ENCODE assay signal across 8 mouse cellular contexts in the genomic region with DNA sequence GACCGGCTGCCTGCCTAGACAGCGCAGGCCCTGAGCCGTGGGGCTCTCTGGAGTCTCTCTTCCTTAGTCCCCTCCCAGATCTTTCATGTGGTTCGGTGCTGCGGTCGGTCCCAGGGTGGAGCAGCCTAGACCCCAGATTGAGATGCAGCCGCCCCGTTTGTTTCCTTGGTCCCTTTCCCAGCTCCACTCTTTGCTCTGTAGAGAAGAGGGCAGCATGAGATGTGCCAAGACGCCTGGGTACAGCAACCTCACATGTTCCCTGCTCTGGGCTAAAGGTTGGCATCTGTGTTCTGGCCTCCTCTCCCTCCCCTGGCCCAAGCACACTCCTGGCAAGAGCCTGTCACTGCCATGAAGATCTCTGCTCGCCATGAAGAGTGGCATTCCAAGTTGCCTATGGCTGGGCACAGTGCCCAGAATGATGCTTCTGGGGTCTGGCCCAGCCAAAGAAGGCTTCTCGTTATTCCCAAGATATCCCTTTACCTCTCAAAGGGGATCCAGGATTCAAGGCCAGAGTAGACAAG. TPM values are rescaled to one million over a fixed set of nuclear protein-coding genes. Genes with fewer than 3 reads are reported as not detected.
DNase-seq lines count a peak whose midpoint lies in the region; ATAC-seq and TF ChIP-seq lines count a peak whose summit lies in the region.

No protein-coding gene starts in this region.

- peak; percentile 47 for DNase-seq in kidney, adult 9 months
- DNase-seq in kidney, postnatal 10 days, result no peak
- no peak for DNase-seq in heart, postnatal 0 days (ENCODE audit: low spot score)
- DNase-seq in midbrain, embryonic 14.5 days, result peak; percentile 54
- no peak for DNase-seq in gastrocnemius, postnatal 4 days (ENCODE audit: low spot score in 2 of 2)
- no peak for DNase-seq in layer of hippocampus, postnatal 36 days

- no peak for ATAC-seq in heart, postnatal 0 days (ENCODE audit: insufficient read depth, low read depth)
- ATAC-seq in midbrain, embryonic 14.5 days (ENCODE audit: low FRiP score, low TSS enrichment), result no peak
- ATAC-seq in inflammation-experienced regulatory T-cells, adult 6 months, result no peak

- H3K4me3 ChIP-seq in cortical plate, adult 2 months (ENCODE audit: insufficient read depth, low read length), result no peak overlapping the region
- no peak overlapping the region for H3K4me3 ChIP-seq in heart, postnatal 0 days (ENCODE audit: low read depth, low read length)
- H3K4me3 ChIP-seq in midbrain, embryonic 14.5 days (replicated peaks; ENCODE audit: low read depth, low read length), result no peak overlapping the region

- peaks cover 12% of the 10 kb centered on the region for H3K4me1 ChIP-seq in cortical plate, adult 2 months (ENCODE audit: control insufficient read depth, insufficient read depth, low read length)
- peaks cover 57% of the 10 kb centered on the region for H3K4me1 ChIP-seq in heart, postnatal 0 days (ENCODE audit: control insufficient read depth, insufficient read depth)
- H3K4me1 ChIP-seq in midbrain, embryonic 14.5 days (ENCODE audit: control insufficient read depth, insufficient read depth, low read length), result peaks cover 58% of the 10 kb centered on the region

- no peak overlapping the region for H3K9ac ChIP-seq in heart, postnatal 0 days (replicated peaks; ENCODE audit: low read depth, low read length)
- H3K9ac ChIP-seq in midbrain, embryonic 14.5 days (replicated peaks; ENCODE audit: low read length), result no peak overlapping the region; the same call in 1 of the 2 replicates

- no peaks in the 10 kb centered on the region for H3K27me3 ChIP-seq in heart, postnatal 0 days (ENCODE audit: control insufficient read depth, insufficient read depth, low read length)
- H3K27me3 ChIP-seq in midbrain, embryonic 14.5 days (ENCODE audit: control insufficient read depth, insufficient read depth, low read length), result no peaks in the 10 kb centered on the region

- H3K9me3 ChIP-seq in heart, postnatal 0 days (replicated peaks; ENCODE audit: control insufficient read depth, low read length), result no peaks in the 10 kb centered on the region
- no peaks in the 10 kb centered on the region for H3K9me3 ChIP-seq in midbrain, embryonic 14.5 days (ENCODE audit: control insufficient read depth, low read length)

- peak overlapping the region; percentile 28; the same call in 1 of the 2 replicates for H3K27ac ChIP-seq in cortical plate, adult 2 months (ENCODE audit: insufficient read depth, low read length)
- peak overlapping the region; percentile 75 for H3K27ac ChIP-seq in heart, postnatal 0 days (ENCODE audit: low read depth)
- peak overlapping the region; percentile 60 for H3K27ac ChIP-seq in midbrain, embryonic 14.5 days (replicated peaks; ENCODE audit: low read depth, low read length)

- no peak for TF ChIP-seq CTCF in cortical plate, adult 2 months (IDR thresholded peaks at IDR 0.05; ENCODE audit: extremely low read depth, insufficient read depth, low read length)
- no peak for TF ChIP-seq CTCF in heart, postnatal 0 days (IDR thresholded peaks at IDR 0.05; ENCODE audit: low read depth)

- WGBS in heart, postnatal 0 days, result 43% methylated on average over 8 of the region's 11 CpGs
- 67% methylated on average over 11 of the region's 11 CpGs for WGBS in midbrain, embryonic 14.5 days

- TF ChIP-seq EP300 in heart, postnatal 0 days (IDR thresholded peaks at IDR 0.05; ENCODE audit: low read depth), result no peak

- TF ChIP-seq POLR2A in cortical plate, adult 2 months (IDR thresholded peaks at IDR 0.05; ENCODE audit: extremely low read depth, insufficient read depth, low read length), result no peak

- no peak overlapping the region for H3K4me2 ChIP-seq in heart, postnatal 0 days (ENCODE audit: low read depth, low read length)
- H3K4me2 ChIP-seq in midbrain, embryonic 14.5 days (ENCODE audit: low read length), result no peak overlapping the region

- H3K36me3 ChIP-seq in heart, postnatal 0 days (replicated peaks; ENCODE audit: control insufficient read depth, insufficient read depth, low read length), result no peaks in the 10 kb centered on the region; the same call in 1 of the 2 replicates
- no peaks in the 10 kb centered on the region for H3K36me3 ChIP-seq in midbrain, embryonic 14.5 days (ENCODE audit: control insufficient read depth, insufficient read depth, low read length)

RNA-seq across cellular contexts. Expression of a gene that starts 11.4 kb away (rescaled TPM):
- polyA plus RNA-seq in cortical plate, adult 2 months (2012; rRNA removed), result 112 and 131 TPM in 2 replicates
- total RNA-seq in heart, postnatal 0 days (2014; rRNA removed; ENCODE audit: low replicate concordance), result 96.0 and 138 TPM in 2 replicates
- 25.8 and 28.0 TPM in 2 replicates for polyA plus RNA-seq in heart, postnatal 0 days (2015; fragmentation: Nextera tagmentation; extraction: Ambion mirVana)
- polyA plus RNA-seq in midbrain, embryonic 14.5 days (2014; fragmentation: Nextera tagmentation; extraction: Ambion mirVana), result 46.7 and 51.1 TPM in 2 replicates
- total RNA-seq in gastrocnemius, postnatal 4 days (2021), result 100 to 1,000 TPM; 104 to 123 TPM
- total RNA-seq in layer of hippocampus, postnatal 36 days (2021), result 10 to 100 TPM; 88.5 to 95.6 TPM
- under 1 TPM; 0.41 to 0.92 (median 0.58) TPM for polyA plus RNA-seq in inflammation-experienced regulatory T-cells, adult 6 months (2017; shearing (Covaris generic))

RNA-seq across cellular contexts. Expression of a gene that starts 44.1 kb away (rescaled TPM):
- 47.2 and 48.6 TPM in 2 replicates for polyA plus RNA-seq in cortical plate, adult 2 months (2012; rRNA removed)
- total RNA-seq in heart, postnatal 0 days (2014; rRNA removed; ENCODE audit: low replicate concordance), result 71.6 and 80.1 TPM in 2 replicates
- 69.5 and 78.3 TPM in 2 replicates for polyA plus RNA-seq in heart, postnatal 0 days (2015; fragmentation: Nextera tagmentation; extraction: Ambion mirVana)
- 99.8 and 160 TPM in 2 replicates for polyA plus RNA-seq in midbrain, embryonic 14.5 days (2014; fragmentation: Nextera tagmentation; extraction: Ambion mirVana)
- total RNA-seq in gastrocnemius, postnatal 4 days (2021), result 100 to 1,000 TPM; 124 to 142 TPM
- total RNA-seq in layer of hippocampus, postnatal 36 days (2021), result 100 to 1,000 TPM; 104 to 112 TPM
- polyA plus RNA-seq in inflammation-experienced regulatory T-cells, adult 6 months (2017; shearing (Covaris generic)), result 100 to 1,000 TPM in 1 of 3 experiments, 10 to 100 TPM in 2; 64.6 to 101 (median 67.3) TPM

RNA-seq across cellular contexts. Expression of a gene that starts 44.1 kb away (rescaled TPM):
- polyA plus RNA-seq in cortical plate, adult 2 months (2012; rRNA removed), result 91.1 and 95.5 TPM in 2 replicates
- total RNA-seq in heart, postnatal 0 days (2014; rRNA removed; ENCODE audit: low replicate concordance), result 10.0 and 41.0 TPM in 2 replicates
- 49.5 and 60.6 TPM in 2 replicates for polyA plus RNA-seq in heart, postnatal 0 days (2015; fragmentation: Nextera tagmentation; extraction: Ambion mirVana)
- polyA plus RNA-seq in midbrain, embryonic 14.5 days (2014; fragmentation: Nextera tagmentation; extraction: Ambion mirVana), result 187 and 211 TPM in 2 replicates
- total RNA-seq in gastrocnemius, postnatal 4 days (2021), result 10 to 100 TPM; 65.9 to 69.5 TPM
- total RNA-seq in layer of hippocampus, postnatal 36 days (2021), result 10 to 100 TPM; 68.1 to 69.1 TPM
- polyA plus RNA-seq in inflammation-experienced regulatory T-cells, adult 6 months (2017; shearing (Covaris generic)), result 10 to 100 TPM; 43.4 to 67.5 (median 47.3) TPM

RNA-seq across cellular contexts. Expression of a gene that starts 50.5 kb away (rescaled TPM):
- 0.10 and 0.21 TPM in 2 replicates for polyA plus RNA-seq in cortical plate, adult 2 months (2012; rRNA removed)
- not detected in 2 replicates for total RNA-seq in heart, postnatal 0 days (2014; rRNA removed; ENCODE audit: low replicate concordance)
- not detected in 2 replicates for polyA plus RNA-seq in heart, postnatal 0 days (2015; fragmentation: Nextera tagmentation; extraction: Ambion mirVana)
- polyA plus RNA-seq in midbrain, embryonic 14.5 days (2014; fragmentation: Nextera tagmentation; extraction: Ambion mirVana), result not detected in 2 replicates
- total RNA-seq in gastrocnemius, postnatal 4 days (2021), result not detected
- total RNA-seq in layer of hippocampus, postnatal 36 days (2021), result not detected
- polyA plus RNA-seq in inflammation-experienced regulatory T-cells, adult 6 months (2017; shearing (Covaris generic)), result not detected

Comparison
In these comparisons a context has a peak if more than half of its experiments do, and no peak if none do; other contexts are left out.
1. DNase-seq: peak in kidney, adult 9 months (single experiment) and midbrain, embryonic 14.5 days (single experiment); none in kidney, postnatal 10 days (single experiment), heart, postnatal 0 days (single experiment), gastrocnemius, postnatal 4 days (0 of 2) and layer of hippocampus, postnatal 36 days (0 of 2).
2. RNA of a gene that starts 11.4 kb away (polyA plus RNA-seq): 112 to 131 TPM in cortical plate, adult 2 months, 46.7 to 51.1 TPM in midbrain, embryonic 14.5 days and 25.8 to 28.0 TPM in heart, postnatal 0 days; 0.41 to 0.92 TPM in inflammation-experienced regulatory T-cells, adult 6 months; every median in the first group is over 10 times any median in the second.
3. Peak in every context shown above with its lines, with median percentiles within 50 percentile points of each other: H3K27ac ChIP-seq.